Mouse (Mus musculus) CH12.LX (cell line): ENCODE measurements around the gene Adgrb3.

Source experiments
- CHD2 ChIP-seq: IDR thresholded peaks from 2 replicates; pipeline ENCODE4 v1.6.1; 2011; ENCODE audit warnings: low read length, improper control_type of control experiment
- CTCF ChIP-seq, 2 experiments: IDR thresholded peaks in 1 of 2; conservative IDR thresholded peaks in 1 of 2; 2 replicates each; pipeline ENCODE4 v1.5.1; 2011 to 2012; ENCODE audit warnings: low read depth in 2 of 2, low read length in 2 of 2, improper control_type of control experiment in 1 of 2, inconsistent platforms in 1 of 2, mild to moderate bottlenecking in 1 of 2, moderate library complexity in 1 of 2
- GABPA ChIP-seq: IDR thresholded peaks from 2 replicates; pipeline ENCODE4 v1.6.1; 2012; ENCODE audit warnings: low read depth, low read length, improper control_type of control experiment, inconsistent platforms; ENCODE audit not compliant: insufficient replicate concordance
- JUND ChIP-seq: conservative IDR thresholded peaks from 2 replicates; pipeline ENCODE4 v1.6.1; 2011; ENCODE audit warnings: low read depth, low read length, improper control_type of control experiment
- MAFK ChIP-seq: IDR thresholded peaks from 2 replicates; pipeline ENCODE4 v1.6.1; 2011; ENCODE audit warnings: low read length, improper control_type of control experiment; ENCODE audit not compliant: insufficient replicate concordance
- MEF2A ChIP-seq: IDR thresholded peaks from 2 replicates; pipeline ENCODE4 v1.6.1; 2014; ENCODE audit warnings: low read depth, mild to moderate bottlenecking, inconsistent platforms, low read length, improper control_type of control experiment, borderline replicate concordance
- MYC ChIP-seq: IDR thresholded peaks from 2 replicates; pipeline ENCODE4 v1.6.1; 2011; ENCODE audit warnings: low read depth, mild to moderate bottlenecking, improper control_type of control experiment, low read length
- NELFE ChIP-seq: IDR thresholded peaks from 2 replicates; pipeline ENCODE4 v1.6.1; 2011; ENCODE audit warnings: low read depth, low read length, improper control_type of control experiment
- POLR2A ChIP-seq: IDR thresholded peaks from 2 replicates; pipeline ENCODE4 v1.6.1; 2011; ENCODE audit warnings: low read depth, mild to moderate bottlenecking, improper control_type of control experiment, low read length
- TCF12 ChIP-seq: IDR thresholded peaks from 2 replicates; pipeline ENCODE4 v1.6.1; 2014; ENCODE audit warnings: low read depth, mild to moderate bottlenecking, inconsistent platforms, low read length, improper control_type of control experiment
- USF1 ChIP-seq: IDR thresholded peaks from 2 replicates; pipeline ENCODE4 v1.6.1; 2014; ENCODE audit warnings: low read depth, mild to moderate bottlenecking, inconsistent platforms, low read length, improper control_type of control experiment
- ZC3H11A ChIP-seq: IDR thresholded peaks from 2 replicates; pipeline ENCODE4 v1.6.1; 2012; ENCODE audit warnings: low read depth, mild to moderate bottlenecking, inconsistent platforms, low read length, improper control_type of control experiment

- TF ChIP-seq MAFK = no peak
- no peak for TF ChIP-seq CTCF (conservative IDR thresholded peaks at IDR 0.05 in 1 of 2, IDR thresholded peaks at IDR 0.05 in 1 of 2; ENCODE audit: low read depth in 2 of 2, low read length in 2 of 2)
- TF ChIP-seq ZC3H11A = no peak
- TF ChIP-seq POLR2A = no peak
- no peak for TF ChIP-seq MEF2A
- TF ChIP-seq TCF12 = no peak
- TF ChIP-seq CHD2 = no peak
- TF ChIP-seq MYC = no peak
- TF ChIP-seq JUND = no peak
- TF ChIP-seq USF1 = no peak
- no peak for TF ChIP-seq NELFE
- TF ChIP-seq GABPA = no peak
Observed at GRCm38 (mm10) chr1:25576598-25576997, 252.9 kb downstream of the Adgrb3 start.
